Mouse (Mus musculus) fibroblast of lung, adult 2 months (primary cell): ENCODE data around the gene Tmem94.

ENCODE experiments used
- DNase-seq: peaks from one replicate; pipeline ENCODE4 v3.0.0-alpha.2; 2011; ENCODE audit warnings: low read depth

The Tmem94 gene

GRCm38 (mm10) chr11:115832064-115832463 lies 66.8 kb downstream of the Tmem94 start:
- DNase-seq = no peak

- no peak for DNase-seq
These were observed 67.3 kb downstream of the Tmem94 start for GRCm38 (mm10) chr11:115832523-115832922.

GRCm38 (mm10) chr11:115833021-115833513 lies 67.8 kb downstream of the Tmem94 start:
- no peak for DNase-seq

DNA sequence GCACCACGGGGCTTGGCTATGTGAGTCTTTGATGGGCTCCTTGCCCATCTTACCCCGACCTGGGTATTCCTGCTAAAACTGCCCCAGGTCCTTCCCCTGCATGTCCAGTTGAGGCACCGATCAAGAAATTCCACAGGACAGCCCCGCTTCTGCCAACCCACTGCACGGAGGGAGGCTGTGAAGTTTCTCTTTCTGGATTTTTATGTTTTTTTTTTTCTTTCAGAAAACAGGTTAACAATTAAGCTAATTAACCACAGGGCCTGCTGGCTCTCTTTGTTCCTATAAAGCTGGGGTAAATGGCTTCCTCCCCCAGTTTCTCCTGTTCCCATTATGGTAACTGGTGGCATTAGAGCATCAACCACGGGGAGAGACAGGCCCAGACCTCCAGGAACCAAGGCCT lies 68.8 kb downstream of the Tmem94 start:
- DNase-seq = no peak

DNA sequence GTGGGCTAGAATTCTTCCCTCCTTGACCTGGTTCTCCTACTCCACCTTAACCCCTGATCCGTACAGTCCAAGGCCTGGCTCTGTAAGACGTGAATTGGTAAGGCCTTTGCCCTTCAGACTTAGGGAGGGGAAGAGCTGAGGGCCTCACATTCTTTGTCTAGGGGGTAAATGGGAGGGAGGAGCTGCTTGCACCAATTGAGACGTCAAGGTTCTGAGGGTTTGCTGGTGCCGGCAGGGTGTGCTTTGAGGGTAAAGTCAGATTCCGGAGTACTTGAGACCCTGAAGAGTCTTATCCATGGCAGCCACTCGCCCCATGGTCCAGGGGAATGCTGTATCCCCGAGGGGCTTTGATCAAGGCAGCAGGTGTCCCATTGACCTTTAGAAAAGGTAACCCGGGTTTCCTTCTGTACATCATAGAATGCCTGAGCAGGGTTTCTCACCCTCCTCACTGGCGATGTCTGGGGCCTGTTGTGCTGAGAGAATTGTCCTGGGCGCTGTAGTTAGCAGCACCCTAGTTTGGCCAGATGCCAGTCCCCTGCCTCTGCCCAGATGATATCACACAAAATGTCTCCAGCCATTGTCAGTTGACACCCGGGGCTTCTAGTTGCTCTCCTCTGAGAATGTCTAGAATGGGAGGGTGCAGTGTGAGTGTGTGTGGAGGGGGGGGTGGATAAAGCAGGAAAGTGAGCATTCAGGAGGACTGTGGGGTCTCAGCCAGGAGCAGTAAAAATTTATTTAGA lies 71.6 kb downstream of the Tmem94 start:
- no peak for DNase-seq

- DNase-seq = no peak
These were observed 72.5 kb downstream of the Tmem94 start for GRCm38 (mm10) chr11:115837606-115838345.

DNA sequence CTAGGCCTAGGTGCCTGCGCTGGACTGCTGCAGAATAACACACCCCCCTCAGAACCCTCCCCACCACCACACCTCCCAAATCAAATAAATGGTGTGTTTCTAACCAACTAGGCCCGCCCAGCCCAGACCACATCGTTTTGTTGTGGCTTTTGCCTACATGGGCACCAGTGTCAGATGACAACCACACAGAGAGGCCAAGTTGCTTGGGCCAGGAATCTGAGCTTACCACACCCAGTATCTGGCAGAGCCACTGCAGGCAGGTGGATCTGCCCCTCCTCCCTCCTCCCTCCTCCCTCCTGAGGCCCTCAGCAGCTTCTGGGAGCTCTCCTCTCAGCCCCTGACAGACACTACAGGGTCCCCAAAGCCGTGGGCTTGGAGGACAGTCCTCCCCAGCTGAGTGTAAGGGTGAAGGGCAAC lies 73.7 kb downstream of the Tmem94 start:
- no peak for DNase-seq

- no peak for DNase-seq
These were observed 74.5 kb downstream of the Tmem94 start for GRCm38 (mm10) chr11:115839732-115840131.

DNA sequence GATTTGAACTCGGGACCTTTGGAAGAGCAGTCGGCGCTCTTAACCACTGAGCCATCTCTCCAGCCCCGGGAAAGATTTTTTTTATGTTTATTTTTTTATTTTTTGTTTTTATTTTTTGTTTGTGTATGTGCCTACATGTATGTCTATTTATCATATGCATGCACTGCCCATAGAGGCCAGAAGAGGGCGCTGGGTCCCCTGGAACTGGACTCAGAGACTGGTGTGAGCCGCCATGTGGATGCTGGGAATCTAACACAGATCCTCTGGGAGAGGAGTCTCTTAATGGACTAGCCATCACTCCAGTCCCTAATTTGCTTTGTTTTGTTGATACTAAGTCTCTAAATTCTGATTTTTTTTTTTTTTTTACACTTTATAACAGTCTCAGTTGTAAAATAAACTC lies 75.8 kb downstream of the Tmem94 start:
- DNase-seq = no peak

GRCm38 (mm10) chr11:115841961-115842550 lies 76.8 kb downstream of the Tmem94 start:
- no peak for DNase-seq

- DNase-seq = no peak
These were observed 78.1 kb downstream of the Tmem94 start for GRCm38 (mm10) chr11:115843141-115843890.

- no peak for DNase-seq
These were observed 78.6 kb downstream of the Tmem94 start for GRCm38 (mm10) chr11:115843891-115844239.

- DNase-seq = no peak
These were observed 79.0 kb downstream of the Tmem94 start for GRCm38 (mm10) chr11:115844240-115844639.

GRCm38 (mm10) chr11:115845819-115846218 lies 80.6 kb downstream of the Tmem94 start:
- no peak for DNase-seq
